Mouse (Mus musculus) adipocyte (in vitro differentiated cells): ENCODE data around the gene Fgf2.

Experiments used
- DNase-seq: peaks from one replicate; pipeline ENCODE4 v3.0.0-alpha.2; 2016; ENCODE audit warnings: low spot score

The Fgf2 gene

GRCm38 (mm10) chr3:37414413-37414960 is 66.3 kb downstream of the Fgf2 start:
- DNase-seq = peak; percentile 96

- no peak for DNase-seq
Measured at GRCm38 (mm10) chr3:37418341-37418740, 70.2 kb downstream of the Fgf2 start.

GRCm38 (mm10) chr3:37418961-37419457 is 70.9 kb downstream of the Fgf2 start:
- peak; percentile 85 for DNase-seq

- peak; percentile 100 for DNase-seq
Measured at GRCm38 (mm10) chr3:37419458-37419991, 71.4 kb downstream of the Fgf2 start, which contains the start of gene Spata5. Spata5 (plus strand) TSS chr3:37419896.

GRCm38 (mm10) chr3:37420072-37420471 is 71.9 kb downstream of the Fgf2 start, which contains the start of gene Nudt6:
Nudt6 (minus strand) TSS chr3:37420211.
- peak; percentile 93 for DNase-seq

- DNase-seq = no peak
Measured at GRCm38 (mm10) chr3:37420641-37421040, 72.5 kb downstream of the Fgf2 start.

- DNase-seq = peak; percentile 60
Measured at GRCm38 (mm10) chr3:37421179-37421578, 73.0 kb downstream of the Fgf2 start.

GRCm38 (mm10) chr3:37426069-37426468 is 77.9 kb downstream of the Fgf2 start:
- DNase-seq = no peak

- no peak for DNase-seq
Measured at GRCm38 (mm10) chr3:37430359-37430758, 82.2 kb downstream of the Fgf2 start.

- peak; percentile 59 for DNase-seq
Measured at GRCm38 (mm10) chr3:37439770-37440169, 91.6 kb downstream of the Fgf2 start.

- no peak for DNase-seq
Measured at GRCm38 (mm10) chr3:37443409-37443808, 95.3 kb downstream of the Fgf2 start.

- DNase-seq = no peak
Measured at GRCm38 (mm10) chr3:37455992-37456391, 107.8 kb downstream of the Fgf2 start.
